Mouse (Mus musculus) erythroblast, embryonic 14.5 days (primary cell): ENCODE measurements around the gene Ttc17. TPM values are rescaled to one million over a fixed set of nuclear protein-coding genes. Genes with fewer than 3 reads are reported as not detected.

Experiments
- H3K27me3 ChIP-seq: 2 replicates; pipeline ENCODE4 v1.6.1; 2012; ENCODE audit warnings: inconsistent platforms; ENCODE audit not compliant: control insufficient read depth
- H3K36me3 ChIP-seq: 2 replicates; pipeline ENCODE4 v1.6.1; 2012; ENCODE audit warnings: mild to moderate bottlenecking, inconsistent platforms; ENCODE audit not compliant: control insufficient read depth
- H3K4me1 ChIP-seq: 2 replicates; pipeline ENCODE4 v1.6.1; 2012; ENCODE audit warnings: inconsistent platforms; ENCODE audit not compliant: control insufficient read depth
- H3K4me3 ChIP-seq: replicated peaks from 2 replicates; pipeline ENCODE3; 2012; ENCODE audit warnings: moderate library complexity, mild to moderate bottlenecking, inconsistent platforms
- H3K9me3 ChIP-seq: 2 replicates; pipeline ENCODE4 v1.6.1; 2012; ENCODE audit warnings: low read length, inconsistent platforms, mixed read lengths; ENCODE audit not compliant: control insufficient read depth
- GATA1 ChIP-seq: IDR thresholded peaks from 2 replicates; pipeline ENCODE4 v1.6.1; 2012; ENCODE audit warnings: low read length, inconsistent platforms, mixed read lengths
- TAL1 ChIP-seq: IDR thresholded peaks from 3 replicates; pipeline ENCODE4 v1.6.1; 2012; ENCODE audit warnings: low read length, inconsistent platforms, mixed read lengths
- polyA plus RNA-seq: library from polyadenylated mRNA; stranded (reverse); fragments of >175 nt; gene quantifications from 2 replicates; pipeline ENCODE4 v1.2.3, GENCODE M21; 2012

The Ttc17 gene
- polyA plus RNA-seq, 1 experiment = 0.14 TPM

DNA sequence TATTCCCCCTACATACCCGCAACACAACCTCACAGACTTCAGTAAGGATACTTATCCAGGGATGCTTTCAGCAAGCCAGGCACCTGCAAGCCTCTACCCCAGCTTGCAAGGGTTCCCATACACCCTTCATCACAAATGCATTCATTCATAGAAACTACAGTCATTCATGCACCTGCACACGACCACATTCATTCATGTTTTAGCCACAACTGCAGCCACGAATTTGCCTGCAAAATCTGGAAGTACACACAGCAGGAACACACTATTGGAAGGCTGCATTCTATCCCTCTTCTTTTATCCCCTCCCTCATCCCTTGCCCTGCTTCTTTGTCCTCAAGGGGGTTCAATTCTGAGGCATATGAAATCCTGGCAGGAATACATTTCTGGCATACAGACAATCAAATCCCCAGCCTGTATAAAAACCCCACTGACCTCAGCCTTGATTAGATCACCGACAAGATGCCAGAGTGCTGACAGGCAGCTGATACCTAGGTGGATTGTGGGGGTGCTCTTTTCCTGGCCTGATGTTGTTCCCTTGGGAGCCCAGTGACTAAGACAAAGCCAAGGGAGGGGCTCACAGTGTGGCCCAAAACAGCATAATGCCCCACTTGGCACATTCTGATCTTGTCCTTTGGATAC, 139.2 kb downstream of the Ttc17 start:
- TF ChIP-seq GATA1 = no peak
- H3K27me3 ChIP-seq = peaks cover 64% of the 10 kb centered on the region
- H3K4me1 ChIP-seq = no peaks in the 10 kb centered on the region

DNA sequence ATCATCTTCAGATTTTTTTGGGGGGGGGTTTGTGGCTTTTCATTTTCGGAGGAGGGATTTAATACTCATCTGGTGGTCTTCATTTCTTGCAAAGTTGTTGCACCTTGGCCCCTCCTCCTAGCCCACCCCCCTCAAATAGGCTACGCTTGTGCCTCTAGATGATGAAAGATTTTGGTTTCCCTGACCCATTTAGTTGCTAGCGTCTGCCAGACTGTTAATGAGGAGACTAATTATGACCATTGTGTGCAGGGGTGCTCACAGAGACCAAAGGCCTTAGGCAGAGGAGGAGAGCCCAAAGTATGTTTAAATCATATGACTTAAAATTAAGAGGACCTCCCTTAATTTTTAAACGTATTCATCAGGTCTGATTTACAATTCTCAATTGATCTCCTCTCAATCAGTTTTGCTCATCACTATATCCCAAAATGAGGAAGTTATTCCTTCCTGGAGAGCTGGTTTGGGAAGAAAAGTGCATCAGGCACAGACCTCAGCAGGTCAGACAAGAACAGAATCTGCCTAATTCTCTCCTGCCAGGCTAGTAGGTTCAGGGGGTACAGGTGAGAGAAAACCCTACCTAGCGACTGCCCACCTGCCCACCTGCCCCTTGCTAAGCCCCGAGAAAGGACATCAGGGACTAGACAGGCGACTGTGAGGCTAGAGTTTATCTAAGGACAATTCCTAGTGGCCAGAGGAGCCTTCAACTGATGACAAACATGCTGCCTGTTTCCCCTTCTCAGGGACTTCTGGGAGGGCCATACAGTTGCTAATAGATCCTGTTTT, 139.9 kb downstream of the Ttc17 start:
- Histone ChIP-seq H3K4me3 (no peak overlapping the region), H3K4me1 (no peaks in the 10 kb centered on the region), H3K9me3 (no peaks in the 10 kb centered on the region), H3K27me3 (peaks cover 63% of the 10 kb centered on the region), H3K36me3 (no peaks in the 10 kb centered on the region)
- TF ChIP-seq GATA1 = no peak
- TF ChIP-seq TAL1 = no peak

More for the DNA sequence above, 139.2 kb downstream of the Ttc17 start:
- Histone ChIP-seq H3K4me3 (no peak overlapping the region), H3K9me3 (no peaks in the 10 kb centered on the region), H3K36me3 (no peaks in the 10 kb centered on the region)

DNA sequence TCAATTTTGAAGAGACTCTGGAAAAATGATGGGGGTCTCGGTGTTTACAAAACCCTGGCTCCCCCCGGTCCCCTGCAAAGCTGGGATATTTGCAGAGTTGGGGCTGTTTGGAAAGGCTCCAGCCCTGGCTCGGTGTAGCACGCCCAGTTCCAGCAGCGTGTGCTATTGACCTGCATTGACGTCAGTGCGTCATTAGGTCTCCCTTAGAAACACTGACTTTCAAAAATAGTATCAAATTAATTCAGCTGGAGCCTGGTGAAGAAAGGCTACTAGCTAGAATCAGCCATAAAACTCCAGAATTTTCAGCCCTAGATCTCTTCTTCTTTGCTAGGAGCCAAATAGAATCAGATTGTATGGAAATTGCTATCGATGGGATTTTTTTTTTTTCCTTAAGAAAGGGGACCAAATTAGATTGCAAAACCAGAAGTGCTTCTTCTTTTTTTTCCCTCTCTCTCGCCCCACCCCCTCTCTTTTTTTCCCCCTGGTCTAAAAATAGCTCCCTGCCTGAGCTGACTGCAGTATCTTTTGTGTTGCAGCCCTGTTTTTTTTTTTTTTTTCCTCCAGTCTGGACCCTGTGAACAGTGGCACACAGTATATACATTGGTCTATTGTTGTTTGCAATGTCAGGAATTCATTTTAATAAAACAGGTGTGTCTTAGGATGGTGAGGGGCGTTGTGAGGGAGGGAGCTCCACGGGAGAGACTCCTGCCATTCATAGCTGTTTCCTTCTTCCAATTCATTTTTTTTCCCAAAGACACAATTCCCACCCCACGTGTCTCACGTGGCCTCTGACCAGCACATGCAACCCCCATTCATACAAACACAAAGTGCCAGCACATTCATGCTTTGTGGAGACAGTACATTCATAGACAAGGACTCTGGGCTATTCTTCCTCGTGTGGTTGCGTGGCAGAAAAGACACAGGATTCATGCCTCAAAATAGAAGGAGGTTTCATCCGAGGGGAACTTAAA, 141.0 kb downstream of the Ttc17 start:
- no peak overlapping the region for H3K4me3 ChIP-seq
- H3K27me3 ChIP-seq = peaks cover 60% of the 10 kb centered on the region

DNA sequence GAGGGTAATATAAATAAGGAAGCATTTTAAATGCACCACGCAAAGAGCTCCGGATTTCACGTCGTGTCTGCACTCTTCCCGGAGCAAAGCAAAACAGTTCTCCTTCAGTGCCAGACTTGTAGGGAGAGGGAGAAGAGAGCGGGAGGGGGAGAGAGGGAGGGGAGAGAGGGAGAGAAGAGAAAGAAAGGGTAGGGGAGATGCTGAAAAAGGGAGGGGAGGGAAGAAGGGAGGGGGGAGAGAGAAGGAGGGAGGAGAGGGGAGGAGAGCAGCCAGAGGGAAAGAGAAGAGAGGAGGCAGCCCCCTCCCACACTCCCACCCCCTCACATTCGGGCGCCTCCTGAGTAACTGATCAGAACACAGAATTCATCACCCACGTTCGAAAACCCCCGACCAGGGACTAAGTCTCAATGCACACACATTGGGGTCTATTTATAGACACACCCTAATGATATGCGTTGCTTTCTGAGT, 141.8 kb downstream of the Ttc17 start:
- no peak overlapping the region for H3K4me3 ChIP-seq
- no peak for TF ChIP-seq TAL1
- TF ChIP-seq GATA1 = no peak
- no peaks in the 10 kb centered on the region for H3K9me3 ChIP-seq
- peaks cover 60% of the 10 kb centered on the region for H3K27me3 ChIP-seq
- no peaks in the 10 kb centered on the region for H3K36me3 ChIP-seq
- no peaks in the 10 kb centered on the region for H3K4me1 ChIP-seq

More for the DNA sequence above, 141.0 kb downstream of the Ttc17 start:
- no peaks in the 10 kb centered on the region for H3K9me3 ChIP-seq
- TF ChIP-seq GATA1 = no peak
- no peak for TF ChIP-seq TAL1
- H3K4me1 ChIP-seq = no peaks in the 10 kb centered on the region
- H3K36me3 ChIP-seq = no peaks in the 10 kb centered on the region

DNA sequence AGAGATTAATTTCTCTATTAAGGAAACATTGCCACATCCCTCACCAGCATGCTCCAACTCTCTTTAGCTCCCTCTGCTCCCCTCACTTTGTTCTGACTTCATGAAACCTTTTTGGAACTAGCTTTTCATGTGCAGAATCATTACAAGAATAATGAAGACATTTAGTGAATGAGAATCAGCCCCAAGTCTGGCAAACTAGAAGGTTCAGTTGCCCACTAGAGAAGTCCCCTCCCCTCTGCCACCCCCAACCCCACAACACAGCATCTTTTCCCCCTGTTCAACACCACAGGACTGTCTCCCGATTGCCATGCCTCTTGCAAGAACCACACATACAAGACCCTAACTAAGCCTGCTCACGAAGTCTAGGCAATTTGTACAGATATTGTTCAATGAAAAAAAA, 142.5 kb downstream of the Ttc17 start:
- Histone ChIP-seq H3K36me3 (no peaks in the 10 kb centered on the region), H3K9me3 (no peaks in the 10 kb centered on the region), H3K4me3 (no peak overlapping the region), H3K27me3 (peaks cover 60% of the 10 kb centered on the region), H3K4me1 (no peaks in the 10 kb centered on the region)
- TF ChIP-seq GATA1 (no peak), TAL1 (no peak)

DNA sequence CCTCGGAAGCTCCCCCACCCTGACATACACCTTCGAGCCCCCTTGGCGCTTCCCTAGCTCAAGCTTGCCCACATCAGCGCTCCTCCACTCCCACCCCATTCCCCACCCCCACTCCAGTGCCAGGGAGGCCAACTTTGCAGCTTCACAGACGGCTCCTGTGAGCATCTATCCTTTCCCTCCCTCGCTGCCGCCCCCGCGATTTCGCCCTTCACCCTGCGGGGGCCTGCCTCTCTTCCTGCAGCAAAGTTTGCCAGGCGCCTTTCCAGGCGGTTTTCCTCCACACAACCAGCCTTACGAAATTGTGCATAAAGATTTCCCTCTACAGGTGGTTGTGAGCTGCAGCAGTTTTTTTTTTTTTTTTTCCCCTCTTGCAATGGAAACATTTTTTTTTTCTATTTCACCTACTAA, 143.0 kb downstream of the Ttc17 start:
- Histone ChIP-seq H3K36me3 (no peaks in the 10 kb centered on the region), H3K27me3 (peaks cover 60% of the 10 kb centered on the region), H3K4me1 (no peaks in the 10 kb centered on the region), H3K4me3 (no peak overlapping the region), H3K9me3 (no peaks in the 10 kb centered on the region)
- TF ChIP-seq TAL1 (no peak), GATA1 (no peak)

DNA sequence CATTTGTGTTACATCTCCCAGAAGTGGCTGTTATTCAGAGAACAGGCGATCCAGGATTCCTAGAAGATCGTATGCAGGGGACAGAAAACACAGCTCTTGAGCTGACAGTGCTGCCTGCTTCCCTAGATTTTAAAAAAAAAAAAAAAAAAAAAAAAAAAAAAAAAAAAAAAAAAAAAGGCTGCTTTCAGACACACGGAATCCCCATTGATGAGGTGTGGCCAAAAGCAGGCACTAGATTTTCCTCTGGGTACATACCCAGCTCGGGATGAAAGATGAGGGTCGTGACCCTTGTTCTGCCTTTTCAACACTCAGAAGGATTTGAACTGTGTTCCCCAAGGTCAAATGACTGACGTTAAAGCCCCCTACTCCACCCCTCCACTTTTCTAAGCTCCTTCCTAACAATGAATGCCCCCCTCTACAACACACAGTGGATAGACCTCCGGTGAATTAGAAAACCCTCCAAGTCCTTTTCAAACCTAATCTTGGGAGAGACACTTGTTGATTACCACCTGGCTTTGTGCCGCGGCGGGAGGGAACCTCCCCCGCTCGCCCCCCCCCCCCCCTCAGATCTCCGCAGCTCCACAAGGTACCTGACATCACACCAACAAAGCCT, 143.5 kb downstream of the Ttc17 start:
- H3K9me3 ChIP-seq = no peaks in the 10 kb centered on the region
- H3K36me3 ChIP-seq = no peaks in the 10 kb centered on the region
- TF ChIP-seq TAL1 = no peak
- TF ChIP-seq GATA1 = no peak
- H3K4me1 ChIP-seq = no peaks in the 10 kb centered on the region
- H3K4me3 ChIP-seq = no peak overlapping the region
- H3K27me3 ChIP-seq = peaks cover 60% of the 10 kb centered on the region

DNA sequence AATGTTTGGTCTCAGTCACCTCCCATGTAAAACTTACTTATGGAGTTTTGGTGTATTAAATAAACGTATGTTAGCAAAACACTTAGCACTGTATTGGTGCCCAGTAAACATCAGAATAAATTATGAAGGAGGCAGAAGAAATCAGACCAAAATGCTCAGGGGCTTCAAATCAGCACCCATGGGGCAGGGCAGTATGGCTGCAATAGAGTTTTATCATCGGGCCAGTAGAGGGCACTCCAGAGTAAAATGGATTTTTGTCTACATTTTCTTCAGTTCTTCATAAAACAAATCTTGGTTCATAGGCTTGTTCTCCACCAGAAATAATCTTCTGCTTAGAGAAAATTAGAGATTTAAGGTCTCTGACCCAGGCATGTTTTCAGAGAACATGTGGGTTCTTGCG, 152.4 kb downstream of the Ttc17 start:
- Histone ChIP-seq H3K9me3 (no peaks in the 10 kb centered on the region), H3K4me3 (no peak overlapping the region), H3K27me3 (peaks cover 1% of the 10 kb centered on the region), H3K4me1 (no peaks in the 10 kb centered on the region), H3K36me3 (no peaks in the 10 kb centered on the region)
- TF ChIP-seq TAL1 = no peak
- TF ChIP-seq GATA1 = no peak

Other genes with a start within 250 kb of the Ttc17 start
- gene Hsd17b12, start 248.7 kb downstream of the Ttc17 start, polyA plus RNA-seq = 0.23 and 0.37 TPM in 2 replicates
- 2.4 and 3.0 TPM in 2 replicates for gene Api5, start 31.4 kb upstream of the Ttc17 start, polyA plus RNA-seq